Mouse (Mus musculus): ENCODE measurements around the gene Uqcrfs1.

The Uqcrfs1 gene

GRCm38 (mm10) chr13:30501860-30502395 lies 43.2 kb downstream of the Uqcrfs1 start:
- DNase-seq (ENCODE audit: low read depth, low spot score), result peak; percentile 3

All from WW6 (cell line).